Mouse (Mus musculus): ENCODE data around the gene Snw1. TPM values are rescaled to one million over a fixed set of nuclear protein-coding genes. Genes with fewer than 3 reads are reported as not detected.
"Not testable (repeated sequence)": the region's sequence is repeated elsewhere in the genome, so short reads cannot be mapped to it uniquely, and the experiment has no call there.

Gene Snw1
- 138 and 145 TPM in 2 replicates for polyA plus RNA-seq (2014; fragmentation: Nextera tagmentation; extraction: Ambion mirVana)

GRCm38 (mm10) chr12:87471964-87472786, at the start of gene Snw1:
Gene Snw1, minus strand, starts transcription at chr12:87472274.
- H3K36me3 ChIP-seq (ENCODE audit: control insufficient read depth, insufficient read depth, low read length) = peaks cover 14% of the 10 kb centered on the region
- peak within 1 kb of the TSS; percentile 72 for H3K4me2 ChIP-seq (ENCODE audit: low read length)
- H3K9me3 ChIP-seq (replicated peaks; ENCODE audit: control insufficient read depth, low read length) = no peaks in the 10 kb centered on the region
- peak within 1 kb of the TSS; percentile 88 for H3K9ac ChIP-seq (ENCODE audit: low read length)
- peak within 1 kb of the TSS; percentile 74 for H3K4me3 ChIP-seq (ENCODE audit: low read depth, low read length)
- H3K4me1 ChIP-seq (ENCODE audit: control insufficient read depth, insufficient read depth, low read length) = peaks cover 9% of the 10 kb centered on the region; the same call in 1 of the 2 replicates
- WGBS = 4% methylated on average over 45 of the region's 45 CpGs
- DNase-seq (ENCODE audit: low spot score) (peak; percentile 98), ATAC-seq (peak; percentile 98)
- no peaks in the 10 kb centered on the region for H3K27me3 ChIP-seq (replicated peaks; ENCODE audit: control insufficient read depth, insufficient read depth, low read length)
- H3K27ac ChIP-seq (ENCODE audit: low read depth, low read length) = peak within 1 kb of the TSS; percentile 75

- H3K27ac ChIP-seq (ENCODE audit: low read depth, low read length); H3K36me3 ChIP-seq (ENCODE audit: control insufficient read depth, insufficient read depth, low read length); H3K9ac ChIP-seq (ENCODE audit: low read length); H3K4me3 ChIP-seq (ENCODE audit: low read depth, low read length); H3K4me1 ChIP-seq (ENCODE audit: control insufficient read depth, insufficient read depth, low read length); ATAC-seq; H3K9me3 ChIP-seq (replicated peaks; ENCODE audit: control insufficient read depth, low read length); H3K4me2 ChIP-seq (ENCODE audit: low read length); H3K27me3 ChIP-seq (replicated peaks; ENCODE audit: control insufficient read depth, insufficient read depth, low read length); DNase-seq (ENCODE audit: low spot score): not testable (repeated sequence)
- 64% methylated on average over 3 of the region's 3 CpGs for WGBS
Measured at GRCm38 (mm10) chr12:87519616-87520015, 47.5 kb upstream of the Snw1 start.

GRCm38 (mm10) chr12:87514016-87514415, 41.9 kb upstream of the Snw1 start, which contains the start of gene Gm8300:
Gene Gm8300, plus strand, starts transcription at chr12:87514316.
- ATAC-seq; H3K27me3 ChIP-seq (replicated peaks; ENCODE audit: control insufficient read depth, insufficient read depth, low read length); H3K4me1 ChIP-seq (ENCODE audit: control insufficient read depth, insufficient read depth, low read length); H3K27ac ChIP-seq (ENCODE audit: low read depth, low read length); DNase-seq (ENCODE audit: low spot score); H3K4me3 ChIP-seq (ENCODE audit: low read depth, low read length); H3K36me3 ChIP-seq (ENCODE audit: control insufficient read depth, insufficient read depth, low read length); H3K4me2 ChIP-seq (ENCODE audit: low read length); H3K9ac ChIP-seq (ENCODE audit: low read length); H3K9me3 ChIP-seq (replicated peaks; ENCODE audit: control insufficient read depth, low read length): not testable (repeated sequence)
- 89% methylated on average over 4 of the region's 4 CpGs for WGBS

GRCm38 (mm10) chr12:87494421-87494820, 22.3 kb upstream of the Snw1 start, which contains the start of gene Gm5788:
Gene Gm5788, plus strand, starts transcription at chr12:87494721.
- not testable (repeated sequence) for H3K9me3 ChIP-seq (replicated peaks; ENCODE audit: control insufficient read depth, low read length); H3K9ac ChIP-seq (ENCODE audit: low read length); H3K4me3 ChIP-seq (ENCODE audit: low read depth, low read length); DNase-seq (ENCODE audit: low spot score); ATAC-seq; H3K27me3 ChIP-seq (replicated peaks; ENCODE audit: control insufficient read depth, insufficient read depth, low read length); H3K27ac ChIP-seq (ENCODE audit: low read depth, low read length); H3K4me2 ChIP-seq (ENCODE audit: low read length); H3K4me1 ChIP-seq (ENCODE audit: control insufficient read depth, insufficient read depth, low read length); H3K36me3 ChIP-seq (ENCODE audit: control insufficient read depth, insufficient read depth, low read length)
- 97% methylated on average over 3 of the region's 3 CpGs for WGBS

GRCm38 (mm10) chr12:87488683-87489082, 16.6 kb upstream of the Snw1 start:
- not testable (repeated sequence) for DNase-seq (ENCODE audit: low spot score); H3K4me3 ChIP-seq (ENCODE audit: low read depth, low read length); H3K27me3 ChIP-seq (replicated peaks; ENCODE audit: control insufficient read depth, insufficient read depth, low read length); H3K9me3 ChIP-seq (replicated peaks; ENCODE audit: control insufficient read depth, low read length); H3K9ac ChIP-seq (ENCODE audit: low read length); ATAC-seq; H3K4me1 ChIP-seq (ENCODE audit: control insufficient read depth, insufficient read depth, low read length); H3K4me2 ChIP-seq (ENCODE audit: low read length); H3K36me3 ChIP-seq (ENCODE audit: control insufficient read depth, insufficient read depth, low read length); H3K27ac ChIP-seq (ENCODE audit: low read depth, low read length)
- WGBS = 78% methylated on average over 2 of the region's 2 CpGs

GRCm38 (mm10) chr12:87482482-87482881, 10.4 kb upstream of the Snw1 start:
- not testable (repeated sequence) for DNase-seq (ENCODE audit: low spot score); H3K9ac ChIP-seq (ENCODE audit: low read length); H3K4me2 ChIP-seq (ENCODE audit: low read length); H3K9me3 ChIP-seq (replicated peaks; ENCODE audit: control insufficient read depth, low read length); H3K27me3 ChIP-seq (replicated peaks; ENCODE audit: control insufficient read depth, insufficient read depth, low read length); H3K4me3 ChIP-seq (ENCODE audit: low read depth, low read length); H3K36me3 ChIP-seq (ENCODE audit: control insufficient read depth, insufficient read depth, low read length); ATAC-seq; H3K4me1 ChIP-seq (ENCODE audit: control insufficient read depth, insufficient read depth, low read length); H3K27ac ChIP-seq (ENCODE audit: low read depth, low read length)
- WGBS = 89% methylated on average over 5 of the region's 5 CpGs

GRCm38 (mm10) chr12:87474756-87475155, 2.7 kb upstream of the Snw1 start:
- ATAC-seq = no peak
- no peak overlapping the region for H3K4me3 ChIP-seq (ENCODE audit: low read depth, low read length)

GRCm38 (mm10) chr12:87471421-87471963, 582 bp downstream of the Snw1 start:
- Histone ChIP-seq H3K27ac (ENCODE audit: low read depth, low read length) (peak overlapping the region; percentile 75), H3K9me3 (replicated peaks; ENCODE audit: control insufficient read depth, low read length) (no peaks in the 10 kb centered on the region), H3K4me2 (ENCODE audit: low read length) (peak overlapping the region; percentile 72), H3K4me1 (ENCODE audit: control insufficient read depth, insufficient read depth, low read length) (peaks cover 9% of the 10 kb centered on the region; the same call in 1 of the 2 replicates), H3K9ac (ENCODE audit: low read length) (peak overlapping the region; percentile 88), H3K27me3 (replicated peaks; ENCODE audit: control insufficient read depth, insufficient read depth, low read length) (no peaks in the 10 kb centered on the region), H3K36me3 (ENCODE audit: control insufficient read depth, insufficient read depth, low read length) (peaks cover 21% of the 10 kb centered on the region), H3K4me3 (ENCODE audit: low read depth, low read length) (peak overlapping the region; percentile 74)
- ATAC-seq (0 out of 2 replicates have a peak, but pooled peaks have one; percentile 3), DNase-seq (ENCODE audit: low spot score) (peak; percentile 31)
- WGBS = under 1% methylated on average over 19 of the region's 19 CpGs

More at GRCm38 (mm10) chr12:87474756-87475155, 2.7 kb upstream of the Snw1 start:
- WGBS = 84% methylated on average over 3 of the region's 3 CpGs
- H3K9ac ChIP-seq (ENCODE audit: low read length) = no peak overlapping the region
- no peaks in the 10 kb centered on the region for H3K9me3 ChIP-seq (replicated peaks; ENCODE audit: control insufficient read depth, low read length)
- H3K36me3 ChIP-seq (ENCODE audit: control insufficient read depth, insufficient read depth, low read length) = no peaks in the 10 kb centered on the region; the same call in 1 of the 2 replicates
- no peak overlapping the region for H3K27ac ChIP-seq (ENCODE audit: low read depth, low read length)
- DNase-seq (ENCODE audit: low spot score) = no peak
- H3K27me3 ChIP-seq (replicated peaks; ENCODE audit: control insufficient read depth, insufficient read depth, low read length) = no peaks in the 10 kb centered on the region
- no peak overlapping the region for H3K4me2 ChIP-seq (ENCODE audit: low read length)
- H3K4me1 ChIP-seq (ENCODE audit: control insufficient read depth, insufficient read depth, low read length) = peaks cover 9% of the 10 kb centered on the region; the same call in 1 of the 2 replicates

Data from forebrain, embryonic 14.5 days (tissue).